Mouse (Mus musculus) mouse embryonic stem cell (cell line): ENCODE results near the gene Tor4a.

Experiments
- in situ Hi-C, 2 experiments: fragments of 300-500 bp; cut with MboI; formaldehyde crosslinking; loops; 1 replicate in 1 of 2; 3 replicates in 1 of 2; pipeline ENCODE4 v1.14.3; 2019 to 2020; ENCODE audit warnings: low sequenced_read_pairs in 2 of 2, low pct_unique_long_range_greater_than_20kb in 1 of 2, mixed read lengths in 1 of 2; ENCODE audit not compliant: unreplicated experiment in 1 of 2

The Tor4a gene

GRCm38 (mm10) chr2:25195211-25196156, 1.2 kb downstream of the Tor4a start:
- in situ Hi-C loops, result loop anchor here in 1 of 2 experiments (10.0 kb wide), 1 partner anchor 59 kb away; the partner anchor contains the start of gene Tmem203

GRCm38 (mm10) chr2:25194486-25195171, 2.1 kb downstream of the Tor4a start:
- in situ Hi-C loops, result loop anchor here in 1 of 2 experiments (10.0 kb wide), 1 partner anchor 60 kb away; the partner anchor contains the start of gene Tmem203

GRCm38 (mm10) chr2:25194006-25194405, 2.7 kb downstream of the Tor4a start:
- in situ Hi-C loops, result loop anchor here in 1 of 2 experiments (10.0 kb wide), 1 partner anchor 61 kb away; the partner anchor contains the start of gene Tmem203

- in situ Hi-C loops, result loop anchor here in 1 of 2 experiments (10.0 kb wide), 1 partner anchor 61 kb away; the partner anchor contains the start of gene Tmem203
Observed at GRCm38 (mm10) chr2:25193330-25193770, 3.3 kb downstream of the Tor4a start.

GRCm38 (mm10) chr2:25187841-25188240, 8.8 kb downstream of the Tor4a start:
- in situ Hi-C loops, result no loop called here

- in situ Hi-C loops, result no loop called here
Observed at GRCm38 (mm10) chr2:25186575-25186930, 10.1 kb downstream of the Tor4a start.

GRCm38 (mm10) chr2:25185625-25186574, 10.8 kb downstream of the Tor4a start:
- in situ Hi-C loops, result no loop called here

- in situ Hi-C loops, result no loop called here
Observed at GRCm38 (mm10) chr2:25184496-25184895, 12.2 kb downstream of the Tor4a start.

GRCm38 (mm10) chr2:25183336-25183735, 13.3 kb downstream of the Tor4a start:
- in situ Hi-C loops, result no loop called here

- in situ Hi-C loops, result no loop called here
Observed at GRCm38 (mm10) chr2:25182664-25183063, 14.0 kb downstream of the Tor4a start.

- in situ Hi-C loops, result no loop called here
Observed at GRCm38 (mm10) chr2:25181891-25182397, 14.7 kb downstream of the Tor4a start.

- in situ Hi-C loops, result no loop called here
Observed at GRCm38 (mm10) chr2:25180973-25181890, 15.5 kb downstream of the Tor4a start.

GRCm38 (mm10) chr2:25180478-25180903, 16.2 kb downstream of the Tor4a start, which contains the start of gene Nrarp:
Nrarp (plus strand) TSS chr2:25180758.
- in situ Hi-C loops, result no loop called here

GRCm38 (mm10) chr2:25179566-25180217, 17.0 kb downstream of the Tor4a start:
- in situ Hi-C loops, result no loop called here

GRCm38 (mm10) chr2:25178285-25178972, 18.3 kb downstream of the Tor4a start:
- in situ Hi-C loops, result no loop called here

GRCm38 (mm10) chr2:25177685-25178084, 19.0 kb downstream of the Tor4a start:
- in situ Hi-C loops, result no loop called here
